Mouse (Mus musculus) embryo, embryonic 10.5 days (tissue): ENCODE results near the gene Selenow.
"Not testable (repeated sequence)": the region's sequence is repeated elsewhere in the genome, so short reads cannot be mapped to it uniquely, and the experiment has no call there.

ENCODE experiments used
- DNase-seq: peaks from one replicate; pipeline ENCODE4 v3.0.0-alpha.2; 2015; ENCODE audit warnings: low spot score

The Selenow gene

DNA sequence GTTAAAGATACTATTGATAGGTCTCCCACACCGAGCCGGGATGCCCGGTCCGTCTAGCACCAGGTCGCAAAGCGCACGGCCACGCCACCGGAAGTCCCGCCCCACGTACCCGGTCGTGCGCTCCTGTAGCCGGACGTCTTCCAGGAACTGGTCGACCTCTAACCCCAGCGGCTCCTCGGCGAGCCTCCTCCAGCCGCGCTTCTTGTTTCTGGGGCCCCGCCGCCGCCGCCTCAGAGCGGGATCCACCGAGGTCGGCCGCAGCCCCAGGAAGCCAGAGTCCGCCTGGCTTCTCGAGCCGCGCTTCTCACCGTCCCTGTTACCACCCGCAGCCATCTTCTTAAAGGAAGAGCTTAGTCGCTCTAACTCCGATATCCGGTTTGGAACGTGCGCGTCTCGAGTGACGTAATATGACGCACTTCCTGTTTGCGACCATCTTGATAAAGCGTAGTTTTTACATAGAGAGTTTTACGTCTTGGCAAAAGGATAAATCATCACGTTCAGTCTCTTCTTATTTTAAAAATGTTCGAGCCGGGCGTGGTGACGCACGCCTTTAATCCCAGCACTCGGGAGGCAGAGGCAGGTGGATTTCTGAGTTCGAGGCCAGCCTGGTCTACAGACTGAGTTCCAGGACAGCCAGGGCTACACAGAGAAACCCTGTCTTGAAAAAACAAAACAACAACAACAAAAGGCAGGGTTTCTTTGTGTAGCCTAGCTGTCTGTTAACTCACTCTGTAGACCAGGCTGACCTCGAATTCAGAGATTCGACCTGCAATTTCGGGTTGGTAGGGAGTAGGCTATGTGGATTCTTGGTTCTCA, 23.7 kb upstream of the Selenow start, which contains the start of gene Nop53:
Nop53 (minus strand) TSS at position 354 of the 816 bp plus-strand sequence.
- peak; percentile 99 for DNase-seq

DNA sequence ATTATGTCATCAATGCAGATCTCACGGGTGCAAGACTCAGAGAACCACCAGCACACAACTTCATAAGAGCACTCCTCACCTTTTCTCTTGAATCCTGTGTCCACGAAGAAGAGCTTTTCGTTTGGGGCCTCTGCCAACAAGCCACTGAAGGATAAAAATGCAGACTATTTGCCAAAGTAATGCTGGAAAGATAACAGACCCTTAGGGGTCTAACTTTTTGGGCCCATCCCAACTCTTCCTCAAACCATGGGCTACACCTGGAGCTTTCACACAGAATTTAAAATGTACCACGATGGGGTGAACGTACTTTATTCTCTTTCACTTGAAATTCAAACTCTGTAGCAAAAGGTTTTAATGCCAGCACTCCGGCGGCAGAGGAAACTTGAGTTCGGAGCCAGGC, 23.0 kb upstream of the Selenow start:
- DNase-seq: no peak

DNA sequence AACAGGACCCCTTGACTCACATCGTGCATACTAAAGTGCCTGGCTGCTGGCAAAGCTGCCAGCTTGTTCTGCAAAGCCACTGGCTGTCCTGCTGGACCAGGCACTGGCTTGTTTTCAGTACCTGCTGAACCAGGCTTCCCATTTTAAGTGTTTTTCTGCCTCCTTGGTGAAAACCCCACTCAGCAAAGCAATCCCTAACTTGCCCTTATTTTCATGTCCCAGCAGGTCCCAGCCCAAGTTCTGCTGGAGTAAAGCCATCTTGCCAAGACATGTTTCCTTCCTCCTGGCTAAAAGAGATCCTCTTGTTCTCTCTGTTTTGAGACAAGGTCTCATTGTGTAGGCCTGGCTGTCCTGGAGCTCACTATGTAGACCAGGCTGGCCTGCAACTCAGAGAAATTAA, 22.1 kb upstream of the Selenow start:
- no peak for DNase-seq

DNA sequence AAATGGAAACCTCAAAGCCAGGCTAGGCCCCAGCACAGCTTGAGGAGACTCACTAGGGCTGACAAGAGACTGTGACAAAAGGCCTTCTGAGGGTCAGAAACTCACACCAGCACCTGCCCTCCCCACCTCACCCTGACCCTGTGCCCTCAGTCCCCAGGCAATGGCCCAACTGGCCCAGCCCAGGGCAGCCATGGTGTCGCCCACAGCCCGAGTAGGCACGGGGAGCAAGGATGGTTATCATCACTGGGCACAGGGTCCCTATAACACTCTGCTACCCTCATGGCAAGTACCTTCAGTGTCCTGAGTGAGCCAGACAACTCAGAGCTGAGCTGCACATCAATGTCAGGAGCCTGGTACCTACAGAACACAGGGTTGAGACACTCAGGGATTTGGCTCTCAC, 16.4 kb upstream of the Selenow start:
- DNase-seq: no peak

DNA sequence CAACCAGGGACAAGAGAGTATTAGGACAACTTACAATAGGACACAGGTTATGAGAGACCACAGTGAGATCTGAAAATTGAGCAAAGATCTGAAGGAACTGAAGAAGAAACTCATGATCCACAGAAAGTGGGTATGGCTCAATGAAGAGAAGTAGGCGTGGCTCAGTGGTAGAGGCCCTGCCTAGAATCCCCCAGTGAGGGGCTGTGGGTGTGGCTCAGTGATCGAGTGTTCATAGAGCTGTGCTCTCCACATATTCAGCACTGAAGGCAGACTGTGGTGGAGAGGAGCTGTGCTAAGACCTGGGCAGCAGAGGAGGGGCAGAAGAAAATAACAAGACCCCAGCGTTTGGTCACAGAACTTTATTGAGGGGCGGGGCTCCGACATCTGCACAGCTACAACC, 15.3 kb upstream of the Selenow start:
- DNase-seq: no peak

DNA sequence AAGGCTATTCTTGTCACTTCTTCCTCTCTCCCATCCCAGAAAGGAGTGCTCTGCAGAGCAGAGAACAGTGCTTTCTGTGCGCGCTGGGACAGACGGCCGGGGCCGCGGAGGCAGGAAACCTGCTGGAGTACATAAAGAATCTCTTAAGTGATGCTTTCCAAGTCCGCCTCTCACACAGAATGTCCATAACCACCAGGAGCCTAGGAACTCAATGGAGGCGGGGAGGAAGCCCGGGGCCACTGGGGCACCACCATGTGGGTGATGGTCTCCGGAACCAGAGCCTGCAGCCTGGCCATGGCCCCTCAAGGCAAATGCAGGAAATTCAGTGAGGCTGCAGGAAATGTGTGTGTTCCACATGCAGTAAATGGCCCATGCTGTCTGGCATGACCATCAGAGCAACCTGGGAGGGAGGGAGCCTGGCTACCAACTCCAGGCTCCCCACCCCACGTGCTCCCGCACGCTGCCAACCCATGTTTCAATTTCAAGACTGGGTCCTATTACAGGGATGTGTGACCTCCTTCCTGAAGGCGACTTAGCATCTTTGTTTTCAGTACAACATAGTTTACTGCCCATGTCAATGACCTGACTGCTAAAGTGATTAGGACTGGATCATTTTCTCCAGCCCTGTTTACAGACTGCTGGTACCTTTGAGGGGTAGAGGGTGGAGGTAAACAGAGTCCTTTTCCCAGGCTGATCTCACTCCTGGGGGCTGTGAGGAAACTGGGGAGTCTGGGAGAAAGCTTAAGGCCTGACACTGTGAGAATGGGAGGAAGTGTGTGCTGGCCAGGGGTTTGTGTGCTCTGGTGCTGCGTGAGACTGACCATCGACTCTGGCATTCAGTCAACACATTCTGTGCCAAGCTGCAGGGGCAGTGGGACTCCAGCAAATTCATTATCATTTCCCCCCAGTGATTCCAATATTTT, 11.5 kb upstream of the Selenow start:
- DNase-seq: no peak

DNA sequence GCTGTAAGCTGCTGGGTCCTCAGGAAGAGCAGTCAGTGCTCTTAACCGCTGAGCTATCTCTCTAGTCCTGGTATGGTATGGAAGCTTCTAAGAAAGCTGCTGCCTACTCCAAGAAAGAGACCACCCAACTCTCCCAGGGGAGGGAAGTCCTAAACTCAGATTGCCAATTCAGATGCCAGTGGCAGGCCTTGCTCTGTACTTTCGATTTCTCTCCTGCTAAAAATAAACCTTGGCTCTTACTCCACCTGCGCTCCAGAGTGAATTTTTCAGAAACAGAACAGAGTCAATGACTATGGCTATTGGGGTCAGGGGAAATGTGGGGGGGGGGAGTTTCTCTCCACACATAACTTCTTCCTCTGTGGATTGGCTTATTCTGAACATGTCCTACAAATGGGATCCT, 9.4 kb upstream of the Selenow start:
- no peak for DNase-seq

DNA sequence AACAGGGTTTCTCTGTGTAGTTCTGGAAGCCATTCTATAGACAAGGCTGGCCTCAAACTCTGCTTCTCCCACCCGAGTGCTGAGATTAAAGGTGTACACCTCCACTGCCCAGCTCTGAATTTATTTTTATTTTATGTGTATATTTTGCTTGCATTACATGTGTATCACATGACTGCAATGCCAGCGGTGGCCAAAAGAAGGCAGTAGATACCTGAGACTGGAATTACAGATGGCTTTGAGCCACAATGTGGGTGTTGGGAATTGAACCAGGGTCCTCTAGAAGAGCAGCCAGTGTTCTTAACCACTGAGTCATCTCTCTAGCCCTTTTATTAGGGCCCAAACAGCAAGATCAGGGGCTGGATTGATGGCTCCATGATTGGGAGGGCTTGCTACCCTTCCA, 8.3 kb upstream of the Selenow start:
- no peak for DNase-seq

DNA sequence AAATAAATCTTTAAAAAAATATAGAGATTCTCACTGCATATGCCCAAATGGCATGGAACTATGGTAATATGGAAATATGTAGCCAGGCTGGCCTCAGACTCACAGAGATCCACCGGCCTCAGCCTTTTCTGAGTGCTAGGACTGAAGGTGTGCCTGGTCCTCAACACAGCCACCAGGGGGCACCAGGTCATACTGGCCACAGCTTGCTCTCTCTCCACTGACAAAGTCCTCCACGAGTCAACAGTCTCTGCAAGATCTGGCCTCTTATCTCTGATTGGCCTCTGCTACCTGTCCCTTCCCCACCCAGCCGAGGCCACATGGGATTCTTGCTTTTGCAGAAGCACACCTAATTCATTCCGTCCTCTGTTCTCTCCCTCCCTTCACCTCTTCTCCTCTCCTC, 7.7 kb upstream of the Selenow start:
- peak; percentile 67 for DNase-seq

DNA sequence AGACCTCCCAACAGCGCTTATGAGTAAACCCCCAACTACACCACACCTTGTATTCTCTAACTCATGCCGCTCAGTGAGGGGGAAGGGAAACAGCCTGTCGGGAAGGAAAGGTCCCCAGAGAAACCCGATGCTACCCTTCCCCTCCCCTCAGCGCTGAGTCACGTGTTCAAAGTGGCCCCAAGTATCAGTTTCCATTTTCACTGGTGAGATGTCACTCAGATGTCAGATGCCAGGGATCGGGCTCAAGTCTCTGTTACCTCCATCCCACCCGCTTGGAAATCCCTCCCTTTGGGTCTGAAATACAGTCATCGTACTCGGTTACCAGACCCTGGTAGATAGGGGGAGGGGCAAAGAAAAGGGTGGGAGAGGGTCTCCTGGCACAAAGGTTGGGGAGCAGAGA, 406 bp downstream of the Selenow start:
- DNase-seq: peak; percentile 83

DNA sequence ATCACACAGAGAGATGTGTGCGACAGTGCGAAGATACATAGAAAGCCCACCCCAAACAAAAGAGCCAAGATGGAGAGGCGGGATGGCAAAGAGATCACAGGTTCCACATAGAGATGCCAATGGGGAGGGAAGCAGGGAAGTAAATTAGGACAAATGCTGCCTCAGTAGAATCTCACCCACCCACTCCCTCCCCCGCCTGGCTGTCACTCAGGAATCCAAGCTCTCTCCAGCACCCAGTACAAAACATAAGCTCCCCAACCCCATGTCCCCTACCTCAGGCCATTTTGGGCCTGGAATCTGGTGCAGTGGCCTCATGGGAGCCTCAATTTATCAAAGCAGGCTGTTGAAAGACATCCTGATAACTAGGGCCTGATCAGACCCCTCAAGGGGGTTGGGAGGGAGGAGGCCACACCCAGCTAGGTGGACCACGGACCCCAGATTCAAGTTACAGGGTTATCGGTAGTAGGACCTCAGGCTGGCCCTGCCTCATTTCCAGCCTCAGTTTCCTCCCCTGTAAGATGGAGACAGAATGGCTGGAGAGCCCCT, 1.5 kb downstream of the Selenow start:
- no peak for DNase-seq

DNA sequence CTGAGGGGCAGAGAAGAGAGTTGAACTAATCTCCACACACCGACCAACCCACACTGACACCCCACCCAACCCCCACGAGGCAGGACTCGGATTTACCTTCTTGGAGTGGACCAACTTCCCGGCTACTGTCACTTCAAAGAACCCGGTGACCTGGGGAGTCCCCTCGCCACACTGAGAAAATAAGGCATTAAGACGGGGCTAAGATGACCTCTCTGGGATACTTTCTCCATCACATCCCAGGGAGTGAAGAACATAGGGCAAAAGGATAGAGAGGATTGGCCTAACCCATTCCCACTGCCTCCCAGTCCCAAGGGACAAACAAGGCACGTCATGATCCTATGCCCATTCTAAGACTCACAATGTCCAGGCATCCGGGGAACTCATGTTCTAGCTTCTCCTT, 2.3 kb downstream of the Selenow start:
- DNase-seq: no peak

DNA sequence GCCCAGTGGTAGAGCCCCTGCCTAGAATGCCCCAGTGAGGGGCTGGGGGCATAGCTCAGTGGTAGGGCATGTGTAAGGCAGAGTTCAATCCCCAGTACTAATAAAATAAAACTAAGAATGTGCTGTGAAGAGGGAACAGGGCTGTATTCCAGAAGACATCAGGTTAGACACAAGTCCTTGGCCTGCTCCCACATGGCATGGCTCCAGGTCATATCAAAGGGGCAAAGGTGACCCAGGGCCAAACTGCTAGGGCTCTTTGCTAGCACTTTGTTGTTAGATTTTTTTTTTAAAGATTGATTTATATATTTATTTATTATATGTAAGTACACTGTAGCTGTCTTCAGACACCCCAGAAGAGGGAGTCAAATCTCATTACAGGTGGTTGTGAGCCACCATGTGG, 3.8 kb downstream of the Selenow start:
- no peak for DNase-seq

DNA sequence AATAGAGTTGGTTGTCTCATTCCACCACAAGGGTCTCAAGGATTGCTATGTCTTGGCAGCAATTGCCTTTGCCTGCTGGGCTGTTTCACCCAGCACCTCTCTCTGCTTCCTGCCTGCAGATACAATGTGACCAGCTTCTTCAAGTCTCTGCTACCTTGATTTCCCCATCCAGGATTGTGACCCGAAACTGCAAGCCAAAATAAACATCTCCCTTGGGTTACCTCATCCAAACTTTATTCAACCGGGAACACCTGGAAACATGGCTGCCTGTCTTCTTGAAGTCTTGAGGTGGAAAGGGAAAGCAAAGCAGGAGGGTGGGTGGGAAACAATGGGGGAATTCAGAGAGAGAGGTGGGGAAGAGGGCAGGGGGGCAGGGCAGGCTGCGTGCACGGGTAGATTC, 5.2 kb downstream of the Selenow start:
- no peak for DNase-seq

DNA sequence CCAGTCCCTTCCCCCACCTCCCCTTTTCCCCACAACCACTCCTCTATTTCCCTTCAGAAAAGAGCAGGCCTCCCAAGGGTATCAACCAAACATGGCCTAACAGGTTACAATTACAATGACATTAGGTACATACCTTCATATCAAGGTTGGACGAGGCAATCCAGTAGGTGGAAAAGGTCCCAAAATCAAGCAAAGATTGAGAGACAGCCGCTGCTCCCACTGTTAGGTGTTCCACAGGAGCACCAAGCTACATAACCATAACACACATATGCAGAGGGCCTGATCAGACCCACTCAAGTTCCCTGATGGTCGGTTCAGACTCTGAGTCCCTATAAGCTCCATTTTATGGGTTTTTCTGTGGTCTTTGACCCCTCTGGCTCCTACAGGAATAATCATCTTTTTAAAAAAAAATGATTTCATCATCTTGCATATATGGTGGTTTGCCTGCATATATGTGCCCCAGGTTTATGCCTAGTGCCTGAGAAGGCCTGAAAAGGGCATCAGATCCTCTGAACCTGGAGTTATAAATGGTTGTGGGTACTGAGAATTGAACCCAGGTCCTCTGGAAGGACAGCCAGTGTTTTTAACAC, 6.0 kb downstream of the Selenow start:
- no peak for DNase-seq

DNA sequence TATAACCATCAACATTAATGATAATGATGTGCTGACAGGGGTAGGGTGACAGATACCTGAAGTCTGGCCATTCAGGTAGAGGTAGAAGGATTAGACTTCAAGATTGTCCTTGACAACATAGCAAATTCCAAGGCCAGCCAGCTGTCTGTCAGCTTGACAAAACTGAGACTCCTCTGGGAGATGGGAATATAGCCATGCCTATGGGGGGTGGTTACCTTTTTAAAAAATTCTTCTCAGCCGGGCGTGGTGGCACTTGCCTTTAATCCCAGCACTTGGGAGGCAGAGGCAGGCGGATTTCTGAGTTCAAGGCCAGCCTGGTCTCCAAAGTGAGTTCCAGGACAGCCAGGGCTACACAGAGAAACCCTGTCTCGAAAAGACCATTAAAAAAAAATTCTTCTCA, 6.5 kb downstream of the Selenow start:
- not testable (repeated sequence) for DNase-seq

DNA sequence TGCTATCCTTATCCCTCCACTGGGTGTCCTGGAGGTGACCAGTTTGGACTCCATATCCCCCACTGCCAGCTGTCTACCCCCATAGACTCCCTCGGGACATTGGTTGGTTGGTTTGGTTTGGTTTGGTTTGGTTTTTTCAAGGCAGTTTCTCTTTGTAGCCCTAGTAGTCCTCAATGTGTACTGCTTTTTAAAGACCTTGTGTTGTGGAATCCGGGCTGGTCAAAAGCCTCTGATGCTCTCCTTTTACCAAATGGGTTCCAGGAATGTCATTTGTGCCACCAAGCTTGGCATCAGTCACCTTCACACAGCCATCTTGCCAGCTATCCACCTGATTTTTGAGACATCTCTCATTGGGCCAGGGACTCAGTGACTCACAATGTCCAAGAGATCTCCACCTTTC, 7.5 kb downstream of the Selenow start:
- no peak for DNase-seq

DNA sequence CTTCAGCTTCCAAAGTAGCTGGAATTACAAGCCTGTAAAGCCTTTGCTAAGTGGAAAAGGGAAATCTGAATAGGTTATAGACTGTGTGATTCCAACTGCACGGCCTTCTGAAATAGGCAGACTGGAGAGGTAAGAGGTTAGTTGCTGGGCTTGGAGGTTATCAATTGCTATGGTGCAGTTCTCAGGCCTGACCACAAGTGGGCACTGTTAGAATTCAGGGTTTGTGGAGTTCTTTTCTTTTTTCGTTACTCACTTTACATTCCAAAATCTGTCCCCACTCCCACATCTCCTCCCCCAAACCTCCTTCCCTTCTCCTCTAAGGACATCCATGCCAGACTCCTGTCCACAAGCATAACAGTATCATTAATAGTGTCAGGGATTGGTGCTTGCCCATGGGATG, 8.0 kb downstream of the Selenow start:
- peak; percentile 70 for DNase-seq

DNA sequence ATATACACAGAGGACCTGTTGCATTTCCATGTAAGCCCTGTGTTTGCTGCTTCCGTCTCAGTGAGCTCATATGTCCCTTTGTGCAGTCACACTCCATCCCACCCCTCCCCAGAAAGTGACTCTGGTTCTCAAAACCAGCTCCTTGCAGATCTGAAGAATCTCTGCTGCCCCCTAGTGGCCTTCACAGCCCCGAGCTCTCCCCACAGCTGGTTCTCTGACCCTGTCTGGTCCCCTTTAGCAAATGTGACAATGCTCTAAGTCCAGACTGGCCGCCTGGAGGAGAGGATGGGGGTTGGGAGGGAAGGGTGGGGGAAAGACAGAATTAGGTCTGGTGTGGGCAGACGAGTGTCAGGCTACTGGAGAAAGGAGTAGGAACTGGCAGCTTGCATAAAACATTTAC, 10.0 kb downstream of the Selenow start:
- peak; percentile 94 for DNase-seq

DNA sequence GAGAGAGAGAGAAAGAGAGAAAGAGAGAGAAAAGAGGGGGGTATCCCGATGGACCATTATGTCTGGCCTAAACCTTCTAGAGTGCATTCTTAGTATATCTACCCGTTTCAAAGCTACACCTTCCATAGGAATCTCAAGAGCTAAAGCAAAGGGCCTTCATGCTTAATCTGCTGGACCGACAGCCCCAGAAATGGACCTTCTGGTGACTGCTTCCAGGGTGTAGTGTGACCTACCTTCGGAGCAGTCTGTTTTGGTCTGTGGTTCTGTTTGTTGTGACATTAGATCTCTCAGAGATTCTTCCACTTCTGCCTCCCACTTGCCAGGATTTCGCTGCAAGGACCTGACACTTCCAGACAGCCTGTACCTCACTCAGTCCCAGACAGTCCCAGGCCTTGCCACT, 11.7 kb downstream of the Selenow start:
- DNase-seq: no peak

DNA sequence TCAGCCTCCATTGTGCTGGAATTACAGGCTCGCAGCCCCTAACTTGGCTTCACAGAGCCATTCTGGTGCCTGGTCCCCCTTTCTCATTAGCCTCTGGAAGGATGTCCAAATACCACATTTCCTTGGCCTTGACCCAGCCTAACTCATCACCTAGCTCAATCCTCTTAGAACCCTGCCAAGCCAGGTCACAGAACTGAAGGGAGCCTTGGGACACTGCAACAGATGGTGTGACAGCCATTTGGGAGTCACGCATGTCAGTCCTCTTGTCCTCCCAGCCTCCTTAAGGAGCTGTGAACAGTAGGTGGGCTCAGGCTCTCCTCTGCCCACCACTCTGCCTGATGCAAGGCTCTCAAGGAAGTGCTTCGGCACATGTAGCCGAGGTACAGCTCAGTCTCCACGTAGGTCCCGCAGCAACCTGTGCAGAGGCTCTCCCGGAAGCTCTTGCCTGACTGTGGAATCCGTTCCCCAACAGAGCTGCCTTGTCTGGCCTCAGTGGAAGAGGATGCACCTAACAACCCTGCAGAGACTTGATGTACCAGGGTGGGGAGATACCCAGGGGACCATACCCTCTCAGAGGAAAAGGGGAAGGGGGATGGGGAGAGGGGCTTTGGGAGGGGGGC, 14.1 kb downstream of the Selenow start:
- no peak for DNase-seq

DNA sequence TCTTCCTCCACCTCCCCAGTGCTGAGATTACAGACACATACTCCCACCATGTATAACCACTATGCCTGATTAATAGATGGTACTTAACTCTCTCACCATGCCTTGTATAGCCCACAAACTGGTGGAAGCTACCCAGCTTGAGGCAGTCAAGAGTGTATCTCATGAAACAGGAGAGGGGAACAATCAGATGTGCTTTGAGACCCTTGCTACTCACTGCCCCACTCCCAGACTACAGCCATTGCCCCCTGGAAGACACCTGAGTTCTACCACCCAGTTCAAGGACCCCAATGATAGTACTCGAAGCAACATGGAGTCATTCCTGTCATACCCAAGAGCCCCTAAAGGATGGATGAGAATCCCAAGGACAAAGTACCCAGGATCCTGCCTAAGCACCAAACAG, 15.6 kb downstream of the Selenow start:
- DNase-seq: no peak
